Mouse (Mus musculus) olfactory bulb, adult 2 months (tissue): ENCODE measurements around the gene Tcp11l2.

ENCODE experiments used
- CTCF ChIP-seq: fragments of 200-500 bp; IDR thresholded peaks from 2 replicates; pipeline ENCODE4 v1.5.1; 2012; ENCODE audit warnings: low read depth, mild to moderate bottlenecking, low read length, moderate library complexity; ENCODE audit not compliant: insufficient read depth
- POLR2A ChIP-seq: fragments of 200-500 bp; IDR thresholded peaks from 2 replicates; pipeline ENCODE4 v1.6.1; 2012; ENCODE audit warnings: mild to moderate bottlenecking, low read depth, low read length, moderate library complexity; ENCODE audit not compliant: insufficient read depth

DNA sequence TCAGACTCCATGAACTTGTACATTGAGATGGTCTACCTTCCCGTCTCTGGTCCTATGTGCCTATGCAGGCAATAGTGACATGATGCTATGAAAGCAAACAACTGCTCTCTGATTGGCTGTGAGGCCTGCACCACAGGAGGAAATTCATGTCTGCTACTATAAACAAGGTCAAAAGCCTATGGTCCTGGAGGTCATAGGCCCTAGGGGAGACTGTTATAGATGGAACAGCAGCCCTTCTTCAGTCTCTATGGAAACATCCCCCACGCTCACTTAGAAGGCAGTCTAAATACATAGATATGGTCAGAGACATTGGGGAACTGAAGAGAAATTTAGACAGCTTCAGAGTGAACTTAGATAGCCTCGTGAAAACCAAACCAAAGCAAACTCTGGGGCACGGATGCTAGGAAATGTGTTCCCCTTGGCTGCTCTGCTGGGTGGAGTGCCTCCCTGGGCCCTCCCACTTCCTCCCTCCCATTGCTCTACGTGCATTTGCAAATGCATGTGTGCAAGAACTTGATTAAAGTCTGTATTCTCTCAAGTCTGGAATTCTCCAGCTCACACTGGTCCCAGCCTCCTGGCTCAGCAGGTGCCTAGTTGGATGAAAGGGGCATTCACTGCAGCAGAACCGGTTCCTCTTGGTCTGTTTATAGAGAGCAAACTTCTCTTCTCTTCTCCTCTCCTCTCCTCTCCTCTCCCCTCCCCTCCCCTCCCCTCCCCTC is 22.0 kb upstream of the Tcp11l2 start:
- no peak for TF ChIP-seq CTCF
- TF ChIP-seq POLR2A: no peak
